Mouse (Mus musculus): ENCODE measurements at regions not wholly inside any gene's neighbourhood (a gene's known extent, or its start where the extent isn't known, plus 50 kb on each side); places are given as distances from the start of the nearest gene placed in this dataset.

DNA sequence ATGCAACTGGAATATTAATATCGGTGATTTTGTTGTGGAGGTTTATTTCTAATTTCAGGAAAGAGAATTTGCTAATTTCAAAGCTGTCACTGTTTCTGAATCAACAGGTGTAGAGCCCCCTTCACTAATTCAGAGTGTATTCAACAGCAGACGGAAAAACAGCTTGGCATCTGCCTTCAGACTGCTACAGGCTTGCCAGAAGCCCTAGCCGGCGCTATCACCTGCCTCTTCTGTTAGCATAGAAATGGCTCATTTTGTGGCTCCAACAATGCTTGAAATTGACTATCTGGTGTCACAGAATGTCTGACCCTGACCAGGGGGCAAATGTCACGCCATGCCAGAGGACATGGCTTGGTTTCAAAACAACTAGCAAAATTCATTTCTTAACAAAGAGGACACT is 331.2 kb downstream of the Ndufa4 start:
- TF ChIP-seq CTCF (IDR thresholded peaks at IDR 0.05; ENCODE audit: borderline replicate concordance, insufficient read depth, low read depth, low read length) (no peak), POLR2A (IDR thresholded peaks at IDR 0.05; ENCODE audit: borderline replicate concordance, insufficient read depth, low read length) (no peak)
- peak in 1 of 2 experiments; percentile 6 for DNase-seq
- Histone ChIP-seq H3K4me3 (replicated peaks; ENCODE audit: insufficient read depth, low read depth, low read length) (no peak overlapping the region), H3K27ac (ENCODE audit: insufficient read depth, low read length) (no peak overlapping the region), H3K4me1 (ENCODE audit: control insufficient read depth, insufficient read depth, low read length) (no peaks in the 10 kb centered on the region), H3K27me3 (ENCODE audit: control insufficient read depth, insufficient read depth, low read length) (no peaks in the 10 kb centered on the region)
- WGBS, result 34% methylated on average over 5 of the region's 5 CpGs

DNA sequence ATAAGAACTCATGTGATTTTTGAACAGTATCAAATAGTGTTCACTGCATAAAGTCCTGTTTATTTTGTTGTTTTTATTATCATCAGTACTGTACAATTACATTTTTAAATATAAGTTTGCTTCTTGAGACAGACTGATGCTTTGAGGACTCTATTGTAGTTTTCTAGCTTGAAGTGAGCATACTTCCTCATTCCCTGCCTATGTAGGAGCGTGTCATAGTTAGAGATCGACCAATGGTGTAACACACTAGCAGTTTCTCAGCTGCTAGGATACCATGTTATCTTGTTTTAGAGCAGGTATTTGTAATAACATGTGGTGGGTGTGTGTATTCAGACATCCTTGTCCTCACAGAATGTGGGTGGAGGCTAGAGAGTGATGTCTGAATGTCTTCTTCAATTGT is 342.1 kb downstream of the Ndufa4 start:
- H3K4me1 ChIP-seq (ENCODE audit: control insufficient read depth, insufficient read depth, low read length), result no peaks in the 10 kb centered on the region
- H3K27ac ChIP-seq (ENCODE audit: insufficient read depth, low read length), result no peak overlapping the region
- no peak for TF ChIP-seq POLR2A (IDR thresholded peaks at IDR 0.05; ENCODE audit: borderline replicate concordance, insufficient read depth, low read length)
- no peak for TF ChIP-seq CTCF (IDR thresholded peaks at IDR 0.05; ENCODE audit: borderline replicate concordance, insufficient read depth, low read depth, low read length)
- no peak for DNase-seq
- H3K27me3 ChIP-seq (ENCODE audit: control insufficient read depth, insufficient read depth, low read length), result no peaks in the 10 kb centered on the region
- no peak overlapping the region for H3K4me3 ChIP-seq (replicated peaks; ENCODE audit: insufficient read depth, low read depth, low read length)
- WGBS, result 95% methylated on average over 2 of the region's 2 CpGs

DNA sequence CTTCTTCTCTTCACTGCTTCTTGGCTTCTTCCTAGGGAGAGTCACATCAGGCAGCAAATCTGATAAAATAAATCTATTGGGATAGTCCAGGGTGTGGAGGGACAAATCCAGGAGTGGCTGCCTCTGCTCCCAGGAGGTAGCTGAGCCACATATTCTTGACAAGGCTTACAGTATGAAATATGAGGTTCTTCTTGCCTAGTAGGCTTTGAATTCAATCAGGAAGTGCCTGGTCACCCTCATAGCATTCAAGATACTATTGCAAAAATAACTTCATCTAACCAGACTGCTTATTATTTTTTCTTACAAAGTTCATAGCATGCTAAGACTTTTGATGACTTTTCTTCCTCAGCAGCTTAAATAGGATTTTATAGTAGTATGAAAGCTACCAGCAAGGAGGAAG is 356.8 kb downstream of the Ndufa4 start:
- Histone ChIP-seq H3K27me3 (ENCODE audit: control insufficient read depth, insufficient read depth, low read length) (no peaks in the 10 kb centered on the region), H3K4me3 (replicated peaks; ENCODE audit: insufficient read depth, low read depth, low read length) (no peak overlapping the region), H3K4me1 (ENCODE audit: control insufficient read depth, insufficient read depth, low read length) (no peaks in the 10 kb centered on the region), H3K27ac (ENCODE audit: insufficient read depth, low read length) (no peak overlapping the region)
- TF ChIP-seq POLR2A (IDR thresholded peaks at IDR 0.05; ENCODE audit: borderline replicate concordance, insufficient read depth, low read length) (no peak), CTCF (IDR thresholded peaks at IDR 0.05; ENCODE audit: borderline replicate concordance, insufficient read depth, low read depth, low read length) (no peak)
- DNase-seq, result no peak

GRCm38 (mm10) chr6:11547318-11547717 is 360.0 kb downstream of the Ndufa4 start:
- H3K27me3 ChIP-seq (ENCODE audit: control insufficient read depth, insufficient read depth, low read length), result no peaks in the 10 kb centered on the region
- DNase-seq, result no peak
- TF ChIP-seq CTCF (IDR thresholded peaks at IDR 0.05; ENCODE audit: borderline replicate concordance, insufficient read depth, low read depth, low read length), result no peak
- TF ChIP-seq POLR2A (IDR thresholded peaks at IDR 0.05; ENCODE audit: borderline replicate concordance, insufficient read depth, low read length), result no peak
- H3K27ac ChIP-seq (ENCODE audit: insufficient read depth, low read length), result no peak overlapping the region
- no peak overlapping the region for H3K4me3 ChIP-seq (replicated peaks; ENCODE audit: insufficient read depth, low read depth, low read length)
- H3K4me1 ChIP-seq (ENCODE audit: control insufficient read depth, insufficient read depth, low read length), result no peaks in the 10 kb centered on the region

DNA sequence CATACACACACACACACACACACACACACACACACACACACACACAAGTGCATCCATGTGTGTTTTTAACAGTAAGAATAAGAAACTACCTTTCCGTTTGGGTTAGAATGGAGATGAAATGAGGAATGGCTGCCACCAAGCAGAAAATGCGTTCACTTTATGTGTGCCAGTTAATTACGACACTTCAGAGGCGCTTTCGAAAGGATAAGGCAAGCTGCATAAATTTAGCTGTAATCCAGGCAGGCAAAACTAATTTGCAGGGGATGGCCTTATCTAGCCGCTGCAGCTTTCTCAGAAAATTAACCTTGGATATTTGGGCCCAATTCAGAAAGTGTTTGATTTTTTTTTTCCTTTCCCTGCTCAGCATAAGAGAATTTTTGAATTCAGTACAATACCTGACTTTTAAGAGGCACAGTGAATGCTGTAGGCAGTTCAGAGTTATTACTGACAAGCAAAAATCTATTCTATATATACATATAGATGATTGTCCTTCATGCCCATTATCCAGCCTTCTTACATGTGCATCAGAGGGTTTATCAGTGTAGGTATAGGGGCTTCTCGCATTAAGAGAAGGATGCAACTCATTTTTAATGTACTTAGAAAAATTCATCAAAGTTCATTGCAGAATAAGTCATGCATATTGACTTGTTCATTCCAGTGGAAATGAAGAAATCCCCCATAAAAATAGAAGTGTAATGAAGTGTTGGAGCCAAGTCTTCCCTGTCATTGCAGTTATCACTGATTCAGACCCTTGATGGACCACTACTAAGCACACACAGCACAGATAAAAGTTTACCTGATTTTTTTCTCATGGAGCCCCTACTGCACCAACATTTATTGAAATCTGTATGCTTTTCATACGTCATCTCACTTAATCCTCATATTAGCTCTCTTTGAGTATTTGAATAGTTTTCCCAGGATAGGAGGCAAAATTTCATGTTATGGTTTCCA is 372.1 kb downstream of the Ndufa4 start:
- Histone ChIP-seq H3K27me3 (ENCODE audit: control insufficient read depth, insufficient read depth, low read length) (no peaks in the 10 kb centered on the region), H3K4me3 (replicated peaks; ENCODE audit: insufficient read depth, low read depth, low read length) (no peak overlapping the region), H3K27ac (ENCODE audit: insufficient read depth, low read length) (no peak overlapping the region), H3K4me1 (ENCODE audit: control insufficient read depth, insufficient read depth, low read length) (no peaks in the 10 kb centered on the region)
- no peak for DNase-seq
- TF ChIP-seq CTCF (IDR thresholded peaks at IDR 0.05; ENCODE audit: borderline replicate concordance, insufficient read depth, low read depth, low read length) (no peak), POLR2A (IDR thresholded peaks at IDR 0.05; ENCODE audit: borderline replicate concordance, insufficient read depth, low read length) (no peak)
- WGBS, result 34% methylated on average over 8 of the region's 8 CpGs

DNA sequence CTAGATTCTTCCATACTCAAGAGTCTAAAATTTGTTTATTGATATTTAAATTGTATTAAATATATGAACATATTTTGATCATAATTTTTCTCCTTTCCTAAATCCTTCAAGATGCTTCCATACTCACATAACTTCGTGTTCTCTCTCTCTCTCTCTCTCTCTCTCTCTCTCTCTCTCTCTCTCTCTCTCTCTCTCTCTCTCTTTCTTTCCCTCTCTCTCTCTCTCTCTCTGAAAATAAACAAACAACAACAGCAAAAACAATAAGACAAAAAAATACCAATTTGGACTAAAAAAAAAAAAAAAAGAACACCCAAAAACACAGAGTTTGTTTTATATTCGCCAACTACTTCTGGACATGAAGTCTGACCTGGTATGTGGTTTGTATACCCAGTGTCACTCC is 404.2 kb downstream of the Ndufa4 start:
- TF ChIP-seq CTCF (IDR thresholded peaks at IDR 0.05; ENCODE audit: borderline replicate concordance, insufficient read depth, low read depth, low read length), result no peak
- TF ChIP-seq POLR2A (IDR thresholded peaks at IDR 0.05; ENCODE audit: borderline replicate concordance, insufficient read depth, low read length), result no peak
- Histone ChIP-seq H3K4me3 (replicated peaks; ENCODE audit: insufficient read depth, low read depth, low read length) (no peak overlapping the region), H3K27me3 (ENCODE audit: control insufficient read depth, insufficient read depth, low read length) (no peaks in the 10 kb centered on the region), H3K4me1 (ENCODE audit: control insufficient read depth, insufficient read depth, low read length) (no peaks in the 10 kb centered on the region), H3K27ac (ENCODE audit: insufficient read depth, low read length) (no peak overlapping the region)
- no peak for DNase-seq
- WGBS, result 90% methylated on average over 2 of the region's 2 CpGs

GRCm38 (mm10) chr6:11494427-11494826 is 412.9 kb downstream of the Ndufa4 start:
- Histone ChIP-seq H3K27me3 (ENCODE audit: control insufficient read depth, insufficient read depth, low read length) (no peaks in the 10 kb centered on the region), H3K27ac (ENCODE audit: insufficient read depth, low read length) (no peak overlapping the region), H3K4me3 (replicated peaks; ENCODE audit: insufficient read depth, low read depth, low read length) (no peak overlapping the region), H3K4me1 (ENCODE audit: control insufficient read depth, insufficient read depth, low read length) (no peaks in the 10 kb centered on the region)
- TF ChIP-seq POLR2A (IDR thresholded peaks at IDR 0.05; ENCODE audit: borderline replicate concordance, insufficient read depth, low read length) (no peak), CTCF (IDR thresholded peaks at IDR 0.05; ENCODE audit: borderline replicate concordance, insufficient read depth, low read depth, low read length) (no peak)
- no peak for DNase-seq
- 95% methylated on average over 2 of the region's 2 CpGs for WGBS

GRCm38 (mm10) chr6:11476950-11477349 is 430.3 kb downstream of the Ndufa4 start:
- TF ChIP-seq CTCF (IDR thresholded peaks at IDR 0.05; ENCODE audit: borderline replicate concordance, insufficient read depth, low read depth, low read length) (no peak), POLR2A (IDR thresholded peaks at IDR 0.05; ENCODE audit: borderline replicate concordance, insufficient read depth, low read length) (no peak)
- no peak overlapping the region for H3K27ac ChIP-seq (ENCODE audit: insufficient read depth, low read length)
- no peak overlapping the region for H3K4me3 ChIP-seq (replicated peaks; ENCODE audit: insufficient read depth, low read depth, low read length)
- H3K27me3 ChIP-seq (ENCODE audit: control insufficient read depth, insufficient read depth, low read length), result no peaks in the 10 kb centered on the region
- no peaks in the 10 kb centered on the region for H3K4me1 ChIP-seq (ENCODE audit: control insufficient read depth, insufficient read depth, low read length)
- DNase-seq, result no peak
- WGBS, result 39% methylated on average over 2 of the region's 2 CpGs

Data from cerebellum, adult 2 months (tissue).